28 mouse cellular contexts compared by ENCODE assay signal in the genomic region with DNA sequence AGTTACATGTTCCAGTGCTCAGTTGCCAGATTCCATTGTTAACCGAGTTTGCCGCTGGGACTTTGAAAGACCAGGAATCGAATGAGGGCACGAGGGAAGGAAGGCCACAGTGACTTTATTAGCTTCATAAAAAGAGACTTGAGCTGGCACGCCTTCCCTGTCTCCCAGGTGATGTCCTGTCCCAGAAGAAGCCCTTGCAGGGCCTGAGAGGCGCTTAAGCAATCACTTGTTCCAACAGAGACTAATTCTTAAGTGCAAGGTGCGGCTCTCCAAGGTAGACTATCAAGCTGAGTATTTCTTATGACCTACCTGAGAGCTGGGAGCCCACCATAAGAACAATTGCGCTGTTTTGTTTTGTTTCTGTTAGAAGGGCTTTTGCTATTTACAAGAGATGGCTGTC. TPM values are rescaled to one million over a fixed set of nuclear protein-coding genes. Genes with fewer than 3 reads are reported as not detected.
A peak's percentile ranks its signal among the peaks of the same experiment; 100 is the strongest.
DNase-seq lines count a peak whose midpoint lies in the region; ATAC-seq and TF ChIP-seq lines count a peak whose summit lies in the region.
"Had no signal": no experiment of that assay in that cellular context is flagged by ENCODE, and none has a peak within 500 bp of the region (broad histone marks: within the 10 kb centered on the region; RNA-seq: fewer than 3 reads in every experiment).

No protein-coding gene starts in this region.

- H3K79me2 ChIP-seq in heart, adult 2 months (replicated peaks; ENCODE audit: control insufficient read depth, insufficient read depth, low read length): no peaks in the 10 kb centered on the region; the same call in 1 of the 2 replicates

- no peak for TF ChIP-seq POLR2A in heart, adult 2 months (IDR thresholded peaks at IDR 0.05; ENCODE audit: insufficient read depth, low read depth, low read length)

- H3K4me3 ChIP-seq in intestine, embryonic 16.5 days (ENCODE audit: low read length): no peak overlapping the region
- H3K4me3 ChIP-seq in heart, adult 2 months: no peak overlapping the region
- H3K4me3 ChIP-seq: forebrain, embryonic 15.5 days; gastrocnemius, adult 2 months; heart, embryonic 12.5 days; hindbrain, embryonic 15.5 days; limb, embryonic 12.5 days; liver, embryonic 15.5 days; midbrain, embryonic 13.5 days had no signal

- no peak overlapping the region for H3K27ac ChIP-seq in intestine, embryonic 16.5 days (ENCODE audit: low read length)
- no peak overlapping the region for H3K27ac ChIP-seq in heart, adult 2 months
- H3K27ac ChIP-seq: forebrain, embryonic 15.5 days; gastrocnemius, adult 2 months; hindbrain, embryonic 15.5 days; kidney, postnatal 0 days; limb, embryonic 12.5 days; liver, embryonic 15.5 days; macrophage; midbrain, embryonic 13.5 days had no signal

- no peaks in the 10 kb centered on the region for H3K9me3 ChIP-seq in intestine, embryonic 16.5 days (ENCODE audit: control insufficient read depth, low read length)
- H3K9me3 ChIP-seq: forebrain, embryonic 15.5 days; heart, embryonic 12.5 days; hindbrain, embryonic 15.5 days; limb, embryonic 12.5 days; liver, embryonic 15.5 days; midbrain, embryonic 13.5 days had no signal

- TF ChIP-seq CTCF in heart, adult 2 months (IDR thresholded peaks at IDR 0.05): no peak

- no peaks in the 10 kb centered on the region for H3K27me3 ChIP-seq in intestine, embryonic 16.5 days (replicated peaks; ENCODE audit: control insufficient read depth, insufficient read depth, low read length)
- H3K27me3 ChIP-seq in heart, adult 2 months (ENCODE audit: control insufficient read depth, insufficient read depth, low read length): no peaks in the 10 kb centered on the region
- H3K27me3 ChIP-seq: forebrain, embryonic 15.5 days; heart, embryonic 12.5 days; hindbrain, embryonic 15.5 days; limb, embryonic 12.5 days; liver, embryonic 15.5 days; midbrain, embryonic 13.5 days had no signal

- intact Hi-C loops in heart, adult 2 months (cut with DNase I): loop anchor here (5.0 kb wide), 1 partner anchor 82 kb away; no protein-coding TSS in a partner anchor

- H3K36me3 ChIP-seq in intestine, embryonic 16.5 days (ENCODE audit: control insufficient read depth, insufficient read depth, low read length): no peaks in the 10 kb centered on the region
- H3K36me3 ChIP-seq in heart, adult 2 months (ENCODE audit: control insufficient read depth, insufficient read depth, low read length): no peaks in the 10 kb centered on the region
- H3K36me3 ChIP-seq: forebrain, embryonic 15.5 days; heart, embryonic 12.5 days; hindbrain, embryonic 15.5 days; limb, embryonic 12.5 days; liver, embryonic 15.5 days; midbrain, embryonic 13.5 days had no signal

- 50% methylated on average over 8 of the region's 8 CpGs for WGBS in intestine, embryonic 16.5 days
- WGBS in heart, adult 2 months: 88% methylated on average over 8 of the region's 8 CpGs

- peak; percentile 57; the same call in 1 of the 2 replicates for ATAC-seq in intestine, embryonic 16.5 days
- ATAC-seq: forebrain, embryonic 15.5 days; inflammation-experienced regulatory T-cells, adult 6 months; midbrain, embryonic 13.5 days had no signal

- H3K9ac ChIP-seq in intestine, embryonic 16.5 days (ENCODE audit: low read depth, low read length): no peak overlapping the region
- H3K9ac ChIP-seq in heart, adult 2 months (ENCODE audit: low read depth, low read length): no peak overlapping the region
- H3K9ac ChIP-seq: forebrain, embryonic 15.5 days; heart, embryonic 12.5 days; hindbrain, embryonic 15.5 days; liver, embryonic 15.5 days; midbrain, embryonic 13.5 days had no signal

- H3K4me2 ChIP-seq in intestine, embryonic 16.5 days (ENCODE audit: low read depth, low read length): no peak overlapping the region
- H3K4me2 ChIP-seq: forebrain, embryonic 15.5 days; heart, embryonic 12.5 days; hindbrain, embryonic 15.5 days; limb, embryonic 12.5 days; liver, embryonic 15.5 days; midbrain, embryonic 13.5 days had no signal

- TF ChIP-seq EP300 in heart, adult 2 months (IDR thresholded peaks at IDR 0.05; ENCODE audit: insufficient read depth, low read depth, low read length): no peak

- H3K4me1 ChIP-seq in intestine, embryonic 16.5 days (ENCODE audit: control insufficient read depth, insufficient read depth, low read length): peaks cover 12% of the 10 kb centered on the region
- peaks cover 3% of the 10 kb centered on the region; the same call in 1 of the 2 replicates for H3K4me1 ChIP-seq in heart, adult 2 months (ENCODE audit: control insufficient read depth, insufficient read depth, low read length)

- peak; percentile 71 to 84 for DNase-seq in lung, adult 18-20 months
- DNase-seq in lung, postnatal 14 days: peak; percentile 54
- no peak for DNase-seq in adrenal gland, adult 2 months
- no peak for DNase-seq in adrenal gland, postnatal 10 days
- DNase-seq in heart, adult 2 months: no peak
- DNase-seq: adrenal gland, postnatal 14 days; B cell, adult 2 months; cerebellum, adult 11 months; cerebellum, adult 9-10 months; cerebellum, postnatal 36 days; gastrocnemius, adult 2 months; gastrocnemius, postnatal 36 days; heart, adult 18-20 months; heart, postnatal 4 days; kidney, adult 8-10 months; kidney, postnatal 4 days; right cerebral cortex, postnatal 4 days; thymus, postnatal 4 days had no signal

RNA-seq across cellular contexts. Expression of a gene that starts 57.9 kb away (rescaled TPM):
- 4.1 and 4.8 TPM in 2 replicates for polyA plus RNA-seq in intestine, embryonic 16.5 days (2015; fragmentation: Nextera tagmentation; extraction: Ambion mirVana)
- 10 to 100 TPM; 20.1 to 27.6 TPM for total RNA-seq in adrenal gland, adult 2 months (2021)
- 29.7 and 30.9 TPM in 2 replicates for polyA plus RNA-seq in adrenal gland, adult 2 months (2012; rRNA removed)
- 10 to 100 TPM; 21.5 to 29.6 TPM for total RNA-seq in adrenal gland, postnatal 10 days (2021)
- 10 to 100 TPM; 11.3 to 12.5 TPM for total RNA-seq in heart, adult 2 months (2021)
- polyA plus RNA-seq in heart, adult 2 months (2012; rRNA removed): 11.9 and 16.9 TPM in 2 replicates

Comparison
In these comparisons a context has a peak if more than half of its experiments do, and no peak if none do; other contexts are left out.
1. DNase-seq: peak in lung, adult 18-20 months (2 of 2) and lung, postnatal 14 days (single experiment); none in adrenal gland, adult 2 months (single experiment), adrenal gland, postnatal 10 days (single experiment) and heart, adult 2 months (0 of 2).